Mouse (Mus musculus) lung, embryonic 16.5 days (tissue): Measurements from ENCODE around the gene Slc22a15. TPM values are rescaled to one million over a fixed set of nuclear protein-coding genes. Genes with fewer than 3 reads are reported as not detected.

Experiments used
- ATAC-seq: fragments of 200-750 bp; cut with Nextera tagmentation; 2 replicates; pipeline ENCODE4 v1.8.0; 2017; ENCODE audit warnings: low read depth, mild to moderate bottlenecking, moderate library complexity
- H3K27ac ChIP-seq: fragments of 300-500 bp; sonication (generic); 2 replicates; pipeline ENCODE4 v1.5.1; 2014; ENCODE audit warnings: mild to moderate bottlenecking, control low read depth, low read length
- H3K27me3 ChIP-seq: fragments of 300-500 bp; sonication (generic); 2 replicates; pipeline ENCODE4 v1.6.1; 2014; ENCODE audit warnings: low read depth, low read length, mixed read lengths; ENCODE audit not compliant: control insufficient read depth, insufficient read depth
- H3K36me3 ChIP-seq: fragments of 300-500 bp; sonication (generic); 2 replicates; pipeline ENCODE4 v1.6.1; 2014; ENCODE audit warnings: low read length; ENCODE audit not compliant: control insufficient read depth, insufficient read depth
- H3K4me1 ChIP-seq: fragments of 300-500 bp; sonication (generic); replicated peaks from 2 replicates; pipeline ENCODE4 v1.6.1; 2014; ENCODE audit warnings: low read length, mixed read lengths; ENCODE audit not compliant: control insufficient read depth, insufficient read depth
- H3K4me2 ChIP-seq: fragments of 300-500 bp; sonication (generic); 2 replicates; pipeline ENCODE4 v1.6.1; 2014; ENCODE audit warnings: low read depth, low read length, control low read depth
- H3K4me3 ChIP-seq: fragments of 300-500 bp; sonication (generic); 2 replicates; pipeline ENCODE4 v1.5.1; 2014; ENCODE audit warnings: mild to moderate bottlenecking, low read length, control low read depth
- H3K9ac ChIP-seq: fragments of 300-500 bp; sonication (generic); 2 replicates; pipeline ENCODE4 v1.6.1; 2014; ENCODE audit warnings: low read length, control low read depth
- H3K9me3 ChIP-seq: fragments of 300-500 bp; sonication (generic); 2 replicates; pipeline ENCODE4 v1.6.1; 2016; ENCODE audit warnings: low read length; ENCODE audit not compliant: control insufficient read depth
- WGBS: fragments of 180-500 bp; shearing (Covaris S2); extraction: QIAGEN DNeasy Blood & Tissue Kit; methylation state at CpG from one replicate; pipeline ENCODE4 v1.1.7; 2014; 5-methylcytosine and 5-hydroxymethylcytosine counted together
- polyA plus RNA-seq: library from polyadenylated mRNA; unstranded; fragments of >200 nt; fragmentation: Nextera tagmentation; extraction: Ambion mirVana; gene quantifications from 2 replicates; pipeline ENCODE4 v1.2.1, GENCODE M21; 2015

Gene Slc22a15
- polyA plus RNA-seq, 1 experiment from 2014 or later, result 3.7 TPM

DNA sequence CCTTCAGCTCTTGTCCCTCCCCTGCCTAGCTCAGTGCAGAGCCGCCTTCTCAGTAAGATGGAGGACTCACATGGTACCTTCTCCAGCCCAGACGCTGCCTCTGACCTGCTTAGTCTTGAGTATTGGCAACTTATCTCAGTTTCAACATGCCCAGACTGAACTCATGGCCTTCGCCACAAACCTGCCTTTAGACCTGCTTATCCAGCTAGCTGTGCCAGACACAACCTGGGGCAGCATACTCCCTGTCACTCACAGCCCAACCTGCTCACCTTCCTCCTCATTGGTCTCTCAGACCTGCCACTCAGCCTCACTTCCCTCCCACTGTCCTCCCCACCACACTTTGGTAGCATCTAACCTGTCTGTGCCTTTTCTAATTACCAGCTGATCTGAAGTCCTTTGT is 108.2 kb downstream of the Slc22a15 start:
- ATAC-seq, result no peak
- no peaks in the 10 kb centered on the region for H3K4me1 ChIP-seq
- no peak overlapping the region for H3K4me2 ChIP-seq
- no peaks in the 10 kb centered on the region for H3K27me3 ChIP-seq
- H3K27ac ChIP-seq, result no peak overlapping the region
- no peaks in the 10 kb centered on the region for H3K9me3 ChIP-seq
- no peak overlapping the region for H3K9ac ChIP-seq
- no peaks in the 10 kb centered on the region for H3K36me3 ChIP-seq
- H3K4me3 ChIP-seq, result no peak overlapping the region
- WGBS, result 77% methylated on average over 3 of the region's 3 CpGs

DNA sequence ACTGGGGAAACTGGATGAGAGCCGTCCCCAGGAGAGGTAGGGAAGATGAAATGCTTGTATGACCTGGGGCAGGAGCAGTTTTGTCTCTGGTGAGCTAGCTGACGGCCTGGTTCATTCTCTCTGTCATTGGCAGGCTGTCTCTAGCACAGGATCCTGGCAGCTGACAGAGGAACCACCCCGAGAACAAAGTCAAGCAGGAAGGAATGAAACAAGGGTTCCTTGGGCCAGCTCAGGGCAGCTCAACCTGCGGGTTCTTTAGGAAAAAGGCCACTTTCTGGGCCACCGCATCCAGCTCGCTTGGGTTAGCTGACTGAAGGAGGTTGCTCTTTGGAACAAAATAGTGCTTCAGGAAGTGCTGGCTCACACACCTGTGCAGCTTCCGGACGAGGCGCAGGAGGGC is 109.5 kb downstream of the Slc22a15 start:
- no peak for ATAC-seq
- WGBS, result 71% methylated on average over 9 of the region's 9 CpGs
- H3K27ac ChIP-seq, result no peak overlapping the region
- no peak overlapping the region for H3K4me2 ChIP-seq
- H3K36me3 ChIP-seq, result no peaks in the 10 kb centered on the region
- H3K4me3 ChIP-seq, result no peak overlapping the region
- H3K9me3 ChIP-seq, result no peaks in the 10 kb centered on the region
- H3K4me1 ChIP-seq, result no peaks in the 10 kb centered on the region
- H3K27me3 ChIP-seq, result no peaks in the 10 kb centered on the region
- H3K9ac ChIP-seq, result no peak overlapping the region

DNA sequence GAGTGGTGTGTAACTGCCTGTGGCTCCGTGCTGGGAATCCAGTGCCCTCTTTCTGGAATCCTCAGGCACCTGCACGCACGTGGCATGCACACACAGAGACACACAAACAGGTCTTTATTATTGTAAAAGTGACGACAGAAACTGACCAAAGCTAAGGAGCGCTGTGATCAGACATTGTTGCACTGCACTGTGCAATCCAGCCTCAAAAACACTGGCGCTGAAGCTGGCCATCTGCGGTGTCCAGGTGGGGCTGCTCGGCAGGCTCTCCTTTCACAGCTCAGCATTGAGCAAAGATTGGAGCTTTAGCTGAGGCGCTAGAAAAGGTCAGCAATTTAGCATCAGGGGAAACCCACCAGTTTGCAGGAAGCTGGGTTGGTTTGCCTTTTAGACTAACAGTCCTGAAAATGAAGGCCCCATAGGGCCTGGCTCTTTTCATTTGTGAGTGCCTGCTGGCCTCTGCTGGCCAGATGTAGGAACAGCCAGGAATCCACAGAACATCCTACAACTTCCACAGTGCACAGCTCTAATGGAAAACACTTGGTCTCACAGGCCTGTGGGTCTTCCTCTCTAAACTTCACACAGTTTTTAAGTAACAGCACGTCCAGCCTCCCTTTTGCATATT is 111.8 kb downstream of the Slc22a15 start:
- no peak overlapping the region for H3K9ac ChIP-seq
- H3K4me2 ChIP-seq, result no peak overlapping the region
- no peaks in the 10 kb centered on the region for H3K9me3 ChIP-seq
- H3K27ac ChIP-seq, result no peak overlapping the region
- peak; percentile 89 for ATAC-seq
- no peak overlapping the region for H3K4me3 ChIP-seq
- H3K4me1 ChIP-seq, result no peaks in the 10 kb centered on the region
- H3K27me3 ChIP-seq, result no peaks in the 10 kb centered on the region
- H3K36me3 ChIP-seq, result no peaks in the 10 kb centered on the region
- 63% methylated on average over 10 of the region's 10 CpGs for WGBS

DNA sequence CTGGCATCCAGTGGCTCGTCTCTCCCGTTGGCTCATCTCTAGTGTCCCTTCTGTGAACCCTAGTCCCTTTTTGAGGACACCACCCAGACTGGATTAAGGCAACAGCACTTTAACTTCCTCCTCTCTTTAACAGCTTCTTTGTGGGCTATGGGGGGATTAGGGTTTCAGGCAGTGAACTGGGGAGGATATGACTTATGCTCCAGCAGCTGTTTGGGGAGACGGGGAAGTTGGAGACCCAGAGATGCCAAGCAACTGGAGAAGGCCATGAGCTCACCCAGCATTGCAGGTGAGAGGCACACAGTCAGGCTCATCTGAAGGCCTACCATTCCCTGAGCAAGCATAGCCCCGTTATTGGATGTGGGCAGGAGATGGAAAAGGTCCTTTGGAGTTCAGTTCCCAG is 112.3 kb downstream of the Slc22a15 start:
- WGBS, result 62% methylated on average over 4 of the region's 4 CpGs
- H3K9me3 ChIP-seq, result no peaks in the 10 kb centered on the region
- H3K27me3 ChIP-seq, result no peaks in the 10 kb centered on the region
- H3K4me1 ChIP-seq, result no peaks in the 10 kb centered on the region
- H3K27ac ChIP-seq, result no peak overlapping the region
- no peak overlapping the region for H3K4me2 ChIP-seq
- H3K4me3 ChIP-seq, result no peak overlapping the region
- H3K9ac ChIP-seq, result no peak overlapping the region
- ATAC-seq, result no peak
- H3K36me3 ChIP-seq, result no peaks in the 10 kb centered on the region

DNA sequence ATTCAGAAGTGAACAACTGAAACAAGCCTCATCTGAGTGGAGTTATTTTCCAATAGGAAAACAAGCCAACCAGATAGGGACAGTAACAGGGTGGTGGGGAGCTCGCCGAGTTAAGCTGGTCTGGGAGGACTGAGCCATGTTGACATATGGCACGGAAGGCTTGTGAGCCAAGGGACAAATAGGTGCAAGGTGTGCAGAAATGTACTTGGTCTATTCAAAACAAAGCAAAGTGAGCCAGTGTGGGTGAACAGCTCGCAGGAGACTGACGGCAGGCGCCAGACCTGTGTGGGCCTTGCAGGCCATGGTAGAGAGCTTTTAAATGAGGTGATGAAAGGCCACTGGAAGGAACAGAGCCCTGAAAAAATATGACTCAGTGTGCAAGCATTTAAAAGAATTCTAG is 116.6 kb downstream of the Slc22a15 start:
- Histone ChIP-seq H3K9ac (no peak overlapping the region), H3K27ac (no peak overlapping the region)
- 74% methylated on average over 6 of the region's 6 CpGs for WGBS

DNA sequence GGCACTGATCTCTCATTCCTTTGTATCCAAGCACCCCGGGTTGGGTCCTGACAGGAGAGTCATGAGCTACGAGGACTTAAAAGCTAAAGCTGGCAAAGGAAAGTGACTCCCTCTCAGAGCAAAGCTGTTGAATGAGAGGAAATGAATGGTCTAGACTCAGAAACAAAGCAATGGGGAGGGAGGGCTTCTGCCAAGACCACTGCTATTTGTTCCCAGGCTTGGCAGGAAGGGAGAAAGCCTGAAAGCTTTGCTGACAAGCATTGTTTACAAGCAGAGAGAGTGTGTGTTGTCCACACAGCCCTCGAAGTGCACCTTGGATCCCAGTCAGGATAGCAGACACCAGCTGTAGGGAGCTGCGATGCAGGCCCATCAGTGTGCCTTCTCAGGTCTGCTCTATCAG is 117.3 kb downstream of the Slc22a15 start:
- Histone ChIP-seq H3K4me2 (no peak overlapping the region), H3K36me3 (no peaks in the 10 kb centered on the region), H3K9me3 (no peaks in the 10 kb centered on the region), H3K4me1 (peaks cover 18% of the 10 kb centered on the region), H3K27me3 (no peaks in the 10 kb centered on the region), H3K9ac (no peak overlapping the region), H3K27ac (0 out of 2 replicates have a peak overlapping the region, but pooled peaks have one; percentile 48), H3K4me3 (no peak overlapping the region)
- ATAC-seq, result peak; percentile 58
- 25% methylated on average over 4 of the region's 4 CpGs for WGBS

More for the DNA sequence above, 116.6 kb downstream of the Slc22a15 start:
- Histone ChIP-seq H3K4me2 (no peak overlapping the region), H3K4me1 (peaks cover 18% of the 10 kb centered on the region), H3K9me3 (no peaks in the 10 kb centered on the region), H3K27me3 (no peaks in the 10 kb centered on the region), H3K4me3 (no peak overlapping the region), H3K36me3 (no peaks in the 10 kb centered on the region)
- ATAC-seq, result no peak

DNA sequence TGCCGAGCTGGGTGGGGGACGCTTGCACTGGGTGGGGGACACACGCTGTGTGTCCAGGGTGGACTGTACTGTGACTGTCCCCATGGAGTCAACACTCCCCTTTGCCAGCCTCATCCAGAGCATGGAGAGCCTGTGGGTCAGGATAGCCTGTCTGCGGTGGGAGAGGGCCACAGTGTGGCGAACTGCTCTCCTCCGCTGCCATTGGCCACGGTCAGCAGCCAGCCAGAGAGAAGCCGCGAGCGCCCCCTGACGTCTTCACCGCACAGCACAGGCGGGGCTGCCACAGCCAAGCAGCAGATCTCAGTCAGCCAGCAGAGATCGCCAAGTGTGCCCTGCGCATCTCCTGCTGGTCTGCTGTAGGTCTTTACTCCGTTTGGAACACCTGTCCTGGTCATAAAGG is 118.1 kb downstream of the Slc22a15 start:
- Histone ChIP-seq H3K4me2 (peak overlapping the region; percentile 32), H3K4me1 (peaks cover 18% of the 10 kb centered on the region), H3K36me3 (no peaks in the 10 kb centered on the region), H3K9me3 (no peaks in the 10 kb centered on the region), H3K27me3 (no peaks in the 10 kb centered on the region), H3K4me3 (no peak overlapping the region), H3K27ac (no peak overlapping the region), H3K9ac (no peak overlapping the region; the same call in 1 of the 2 replicates)
- 6% methylated on average over 16 of the region's 16 CpGs for WGBS
- ATAC-seq, result peak; percentile 90

Other genes starting within 250 kb of the Slc22a15 start
- gene Mab21l3, start 75.5 kb downstream of the Slc22a15 start, polyA plus RNA-seq, result 0.36 and 0.43 TPM in 2 replicates
- not detected in 2 replicates for gene Nhlh2, start 85.6 kb upstream of the Slc22a15 start, polyA plus RNA-seq
- 15.5 and 19.0 TPM in 2 replicates for gene Casq2, start 162.0 kb upstream of the Slc22a15 start, polyA plus RNA-seq